In genomic region chr12:86686551-86687330, GRCm38 (mm10) we compare ENCODE assay signal across 9 mouse cellular contexts. TPM values are rescaled to one million over a fixed set of nuclear protein-coding genes. Genes with fewer than 3 reads are reported as not detected.
DNase-seq lines count a peak whose midpoint lies in the region; ATAC-seq lines count a peak whose summit lies in the region.
"Had no signal": no experiment of that assay in that cellular context is flagged by ENCODE, and none has a peak within 500 bp of the region (broad histone marks: within the 10 kb centered on the region; RNA-seq: fewer than 3 reads in every experiment).

No protein-coding gene starts in this region.

- 51% methylated on average over 13 of the region's 13 CpGs for WGBS in hindbrain, embryonic 16.5 days
- WGBS in hindbrain, embryonic 10.5 days, result 61% methylated on average over 13 of the region's 13 CpGs

- H3K9ac ChIP-seq in hindbrain, embryonic 16.5 days (ENCODE audit: low read depth, low read length), result no peak overlapping the region

- no peak overlapping the region for H3K4me2 ChIP-seq in hindbrain, embryonic 16.5 days (ENCODE audit: low read length)

- no peak overlapping the region for H3K4me3 ChIP-seq in hindbrain, embryonic 16.5 days (ENCODE audit: low read length)
- H3K4me3 ChIP-seq in hindbrain, embryonic 10.5 days, result no peak overlapping the region

- no peak for DNase-seq in hindbrain, embryonic 10.5 days (ENCODE audit: low spot score)
- peak; percentile 26 for DNase-seq in thymus, postnatal 14 days
- no peak for DNase-seq in thymus, postnatal 10 days (ENCODE audit: low spot score in 2 of 2)
- DNase-seq in cerebellum, postnatal 25 days, result peak; percentile 84 to 85
- DNase-seq in urinary bladder, postnatal 4 days (ENCODE audit: low spot score in 2 of 2), result no peak
- DNase-seq in urinary bladder, postnatal 25 days (ENCODE audit: low spot score), result no peak
- no peak for DNase-seq in right cerebral cortex, postnatal 14 days

- no peaks in the 10 kb centered on the region for H3K9me3 ChIP-seq in hindbrain, embryonic 16.5 days (ENCODE audit: control insufficient read depth, low read length)
- no peaks in the 10 kb centered on the region for H3K9me3 ChIP-seq in hindbrain, embryonic 10.5 days

- peaks cover 22% of the 10 kb centered on the region for H3K36me3 ChIP-seq in hindbrain, embryonic 16.5 days (ENCODE audit: control insufficient read depth, insufficient read depth, low read length)
- H3K36me3 ChIP-seq in hindbrain, embryonic 10.5 days, result peaks cover 92% of the 10 kb centered on the region

- peaks cover 32% of the 10 kb centered on the region for H3K4me1 ChIP-seq in hindbrain, embryonic 16.5 days (ENCODE audit: control insufficient read depth, insufficient read depth, low read depth, low read length)
- H3K4me1 ChIP-seq in hindbrain, embryonic 10.5 days (replicated peaks), result peaks cover 50% of the 10 kb centered on the region

- H3K27ac ChIP-seq in hindbrain, embryonic 16.5 days (ENCODE audit: low read depth, low read length), result peak overlapping the region; percentile 59; the same call in 1 of the 2 replicates
- no peak overlapping the region for H3K27ac ChIP-seq in hindbrain, embryonic 10.5 days

- H3K27me3 ChIP-seq in hindbrain, embryonic 16.5 days (replicated peaks; ENCODE audit: control insufficient read depth, insufficient read depth, low read length), result no peaks in the 10 kb centered on the region
- H3K27me3 ChIP-seq in hindbrain, embryonic 10.5 days (ENCODE audit: insufficient read depth, poor library complexity, severe bottlenecking), result no peaks in the 10 kb centered on the region

- peak; percentile 50 for ATAC-seq in hindbrain, embryonic 16.5 days

RNA-seq across cellular contexts. Expression of gene Vash1, which starts 8.2 kb away (rescaled TPM):
- 28.3 and 31.5 TPM in 2 replicates for polyA plus RNA-seq in hindbrain, embryonic 16.5 days (2015; fragmentation: Nextera tagmentation; extraction: Ambion mirVana)
- 21.1 and 27.4 TPM in 2 replicates for polyA plus RNA-seq in hindbrain, embryonic 10.5 days (2016; fragmentation: Nextera tagmentation; extraction: Ambion mirVana)

RNA-seq across cellular contexts. Expression of gene Angel1, which starts 39.5 kb away (rescaled TPM):
- polyA plus RNA-seq in hindbrain, embryonic 16.5 days (2015; fragmentation: Nextera tagmentation; extraction: Ambion mirVana), result 10.0 and 13.0 TPM in 2 replicates
- polyA plus RNA-seq in hindbrain, embryonic 10.5 days (2016; fragmentation: Nextera tagmentation; extraction: Ambion mirVana), result 14.7 and 14.8 TPM in 2 replicates

RNA-seq across cellular contexts. Expression of gene Lrrc74a, which starts 47.4 kb away (rescaled TPM):
- polyA plus RNA-seq in hindbrain, embryonic 16.5 days (2015; fragmentation: Nextera tagmentation; extraction: Ambion mirVana), result not detected in 2 replicates
- polyA plus RNA-seq in hindbrain, embryonic 10.5 days (2016; fragmentation: Nextera tagmentation; extraction: Ambion mirVana), result not detected in 2 replicates
- polyA plus RNA-seq: liver, adult 2 months had no signal

Comparison
In these comparisons a context has a peak if more than half of its experiments do, and no peak if none do; other contexts are left out.
1. DNase-seq: peak in thymus, postnatal 14 days (single experiment) and cerebellum, postnatal 25 days (2 of 2); none in hindbrain, embryonic 10.5 days (single experiment), thymus, postnatal 10 days (0 of 2), urinary bladder, postnatal 4 days (0 of 2), urinary bladder, postnatal 25 days (single experiment) and right cerebral cortex, postnatal 14 days (single experiment).